Mouse (Mus musculus) adrenal gland, adult 18-20 months (tissue): Measurements from ENCODE around the gene Thoc6. TPM values are rescaled to one million over a fixed set of nuclear protein-coding genes. Genes with fewer than 3 reads are reported as not detected.
A peak's percentile ranks its signal among the peaks of the same experiment; 100 is the strongest.

Experiments
- DNase-seq, 2 experiments: peaks; one replicate each; pipeline ENCODE4 v3.0.0; 2021 to 2022; ENCODE audit warnings: low spot score in 2 of 2
- total RNA-seq, 2 experiments: library from RNA; stranded (reverse); gene quantifications; 1 replicate in 1 of 2; 2 replicates in 1 of 2; pipeline ENCODE4 v1.2.3; 2021

Thoc6 gene
- total RNA-seq, 2 experiments from 2014 or later: 23.1 to 23.3 TPM

- no peak for DNase-seq
These were observed 5.6 kb upstream of the Thoc6 start, which contains the start of gene Cldn6 for GRCm38 (mm10) chr17:23679127-23679835. Gene Cldn6, plus strand, starts transcription at chr17:23679249.

DNA sequence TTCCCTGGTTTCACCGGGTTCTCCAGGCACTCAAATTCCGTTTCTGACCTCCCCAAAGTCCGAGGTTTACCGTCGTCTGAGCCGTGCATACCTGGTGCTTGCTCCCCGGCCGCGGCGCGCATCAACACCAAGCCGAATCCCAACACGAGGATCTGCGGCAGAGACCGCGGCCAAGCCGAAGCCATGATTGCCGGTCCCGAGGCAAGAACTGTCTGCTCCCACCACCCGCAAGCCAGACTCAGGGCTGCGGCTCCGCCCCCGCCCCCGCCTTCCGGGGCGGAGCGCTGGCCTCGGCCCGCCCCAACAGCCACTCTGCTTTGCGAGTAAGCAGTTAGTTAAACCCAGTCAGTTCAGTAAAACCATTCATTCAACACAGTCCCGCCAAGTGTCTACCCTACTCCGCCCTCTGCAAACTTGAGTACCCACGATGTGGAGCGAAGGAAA is 3.6 kb upstream of the Thoc6 start, which contains the start of gene Tnfrsf12a:
Tnfrsf12a (minus strand) TSS at position 233 of the 444 bp plus-strand sequence.
- peak; percentile 86 to 88 for DNase-seq

DNA sequence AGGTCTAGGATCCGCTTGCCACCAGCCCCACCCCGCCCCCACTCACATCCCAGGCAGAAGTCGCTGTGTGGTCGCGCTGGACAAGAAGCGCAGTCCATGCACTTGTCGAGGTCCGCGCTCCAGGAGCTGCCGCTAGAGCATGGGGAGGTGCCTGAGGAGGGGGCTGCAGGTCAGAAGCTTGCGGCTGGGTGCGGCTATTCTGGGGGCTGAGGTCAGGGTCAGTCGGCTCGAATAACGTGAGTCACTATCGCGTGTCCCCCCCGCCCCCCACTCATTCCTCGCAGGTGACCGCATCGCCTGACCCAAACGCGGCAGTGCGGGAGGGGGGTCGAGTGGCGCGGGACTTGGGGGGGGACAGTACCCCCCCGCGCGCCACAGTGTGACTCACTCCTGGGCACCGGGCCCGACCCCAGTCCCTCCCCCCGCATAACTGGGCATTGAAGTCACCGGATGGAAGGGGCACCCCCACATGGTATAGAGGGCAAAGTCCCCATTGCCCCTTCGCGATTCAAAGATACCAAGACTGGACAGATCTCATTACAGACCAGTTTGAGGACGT is 2.9 kb upstream of the Thoc6 start:
- DNase-seq: peak; percentile 83 to 85

- peak; percentile 69 to 79 for DNase-seq
These were observed 2.0 kb upstream of the Thoc6 start for GRCm38 (mm10) chr17:23675564-23676281.

- DNase-seq: peak; percentile 66 to 75
These were observed 1.4 kb upstream of the Thoc6 start for GRCm38 (mm10) chr17:23675127-23675526.

GRCm38 (mm10) chr17:23674271-23674952 is 730 bp upstream of the Thoc6 start:
- peak in 1 of 2 experiments; percentile 41 for DNase-seq

GRCm38 (mm10) chr17:23672761-23673160 is 921 bp downstream of the Thoc6 start:
- DNase-seq: no peak

GRCm38 (mm10) chr17:23671519-23671918 is 2.2 kb downstream of the Thoc6 start:
- no peak for DNase-seq

DNA sequence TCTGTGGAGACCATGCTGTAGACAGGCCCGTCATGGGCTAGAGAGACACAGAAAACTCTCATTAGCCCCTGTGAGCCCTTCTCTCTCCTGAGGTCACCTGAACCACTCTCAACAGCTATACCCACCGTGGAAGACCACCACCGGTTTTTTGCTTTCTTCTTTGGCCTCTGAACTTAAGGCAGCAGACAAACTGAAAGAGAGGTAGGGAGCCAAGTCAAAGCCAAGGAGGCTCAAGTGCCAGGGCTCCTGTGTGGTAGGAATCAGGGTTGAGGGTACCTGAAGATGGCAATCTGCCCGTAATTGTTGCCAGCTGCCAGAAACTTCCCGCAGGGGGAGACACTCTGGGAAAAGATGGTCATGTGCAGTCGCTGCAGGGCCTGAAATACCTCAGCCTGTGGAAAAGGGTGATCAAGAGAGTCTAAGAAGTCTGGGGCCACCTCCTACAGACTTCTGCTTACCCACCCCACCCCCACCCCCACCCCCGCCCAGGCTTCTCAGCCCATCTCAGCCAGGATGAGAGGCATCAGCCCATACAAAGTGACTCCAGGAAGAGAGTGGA is 3.1 kb downstream of the Thoc6 start:
- DNase-seq: no peak

DNA sequence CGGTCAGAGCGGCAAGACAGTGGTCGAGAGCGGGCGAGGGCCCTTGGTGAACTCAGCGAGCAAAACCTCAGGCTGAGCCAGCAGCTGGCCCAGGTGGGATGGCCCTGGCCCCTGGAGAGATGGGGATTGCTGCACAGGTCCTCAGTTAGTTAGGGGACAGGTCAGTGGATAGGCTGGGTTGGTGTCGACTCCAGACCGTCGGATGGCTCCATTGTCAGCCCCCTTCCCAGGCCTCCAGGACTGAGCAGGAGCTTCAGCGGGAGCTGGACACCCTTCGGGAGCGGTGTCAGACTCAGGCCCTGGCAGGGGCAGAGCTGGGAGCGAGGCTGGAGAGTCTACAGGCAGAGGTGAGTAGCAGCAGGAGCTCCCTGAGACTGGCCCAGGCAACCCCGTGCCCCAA is 8.2 kb downstream of the Thoc6 start:
- no peak for DNase-seq

DNA sequence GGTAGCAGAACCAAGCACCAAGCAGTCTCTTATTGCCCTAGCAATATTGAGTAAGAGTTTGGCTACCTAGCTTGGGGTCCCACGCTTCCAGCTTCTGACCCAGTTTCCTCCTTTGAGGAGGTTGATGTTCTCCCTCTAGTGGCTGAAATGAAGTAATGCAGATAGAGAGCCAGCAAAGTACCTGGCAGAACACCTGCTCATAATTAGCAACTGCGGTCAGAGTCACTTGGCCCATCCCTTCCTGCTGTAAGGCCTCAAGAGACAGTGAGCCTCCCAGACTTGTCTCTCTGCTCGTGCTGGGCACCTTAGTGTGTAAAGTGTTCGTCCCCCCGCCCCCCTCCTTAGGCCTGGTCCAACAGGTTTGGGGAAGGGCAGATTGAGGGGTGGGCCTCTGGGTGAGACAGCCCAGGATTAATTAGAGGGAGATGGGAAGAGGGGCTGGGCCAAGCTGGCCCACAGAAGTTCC is 9.1 kb downstream of the Thoc6 start:
- DNase-seq: no peak

GRCm38 (mm10) chr17:23661526-23661925 is 12.2 kb downstream of the Thoc6 start:
- peak in 1 of 2 experiments; percentile 32 for DNase-seq

DNA sequence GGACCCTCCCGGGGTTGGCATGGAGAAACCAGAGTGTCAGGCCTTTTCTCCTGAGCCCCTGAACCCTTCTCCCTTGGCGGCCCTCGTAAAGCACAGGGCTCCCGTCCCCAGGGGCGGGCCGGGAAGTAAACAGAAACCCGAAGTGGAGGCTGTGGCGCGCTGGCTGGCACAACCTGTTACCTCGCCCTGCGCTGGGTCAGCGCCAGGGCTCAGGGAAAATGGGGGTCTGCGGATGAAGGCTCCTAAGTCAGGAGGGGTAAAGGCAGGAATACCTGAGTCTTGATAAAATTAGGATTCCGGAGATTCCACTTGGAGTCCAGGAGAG is 12.8 kb downstream of the Thoc6 start:
- DNase-seq: no peak

DNA sequence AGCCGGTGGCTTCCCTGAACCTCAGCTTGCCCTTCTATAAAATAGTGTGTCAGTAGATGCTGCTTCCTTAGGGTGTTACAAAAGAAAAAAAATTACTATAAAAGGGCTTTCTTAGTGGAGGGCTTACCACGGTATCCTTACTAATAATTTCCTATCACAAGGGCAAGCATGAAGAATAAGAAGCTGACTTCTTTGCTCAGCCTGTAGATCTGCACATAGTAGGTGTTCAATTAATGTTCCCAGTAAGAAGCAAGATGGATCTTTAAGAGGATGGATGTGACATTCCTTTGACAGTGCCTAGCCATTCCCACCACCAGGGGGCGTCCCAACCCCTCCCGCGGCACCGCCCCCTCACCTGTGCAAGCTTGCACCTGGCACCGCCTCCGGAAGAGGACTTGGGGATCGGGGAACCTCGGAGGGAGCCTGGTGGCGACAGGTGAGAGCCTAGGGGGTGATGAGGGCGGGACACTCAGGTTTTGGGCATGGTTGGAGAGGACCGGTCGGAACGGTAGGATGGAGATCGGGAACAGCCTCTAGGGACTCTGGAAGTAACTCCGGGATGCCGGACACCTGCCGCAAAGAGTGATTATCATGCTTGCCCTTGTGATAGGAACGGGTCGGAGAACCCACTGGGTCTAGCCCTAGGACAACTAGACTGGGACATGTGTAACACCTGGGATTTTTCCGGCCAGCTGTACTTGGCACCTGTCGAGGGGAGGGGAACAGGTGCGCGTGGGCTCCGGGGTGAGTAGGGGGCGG is 13.4 kb downstream of the Thoc6 start, which contains the start of gene Bicdl2:
Bicdl2 (plus strand) TSS at position 390 of the 759 bp plus-strand sequence.
- peak; percentile 47 to 65 for DNase-seq

GRCm38 (mm10) chr17:23658450-23658849 is 15.2 kb downstream of the Thoc6 start:
- no peak for DNase-seq

DNA sequence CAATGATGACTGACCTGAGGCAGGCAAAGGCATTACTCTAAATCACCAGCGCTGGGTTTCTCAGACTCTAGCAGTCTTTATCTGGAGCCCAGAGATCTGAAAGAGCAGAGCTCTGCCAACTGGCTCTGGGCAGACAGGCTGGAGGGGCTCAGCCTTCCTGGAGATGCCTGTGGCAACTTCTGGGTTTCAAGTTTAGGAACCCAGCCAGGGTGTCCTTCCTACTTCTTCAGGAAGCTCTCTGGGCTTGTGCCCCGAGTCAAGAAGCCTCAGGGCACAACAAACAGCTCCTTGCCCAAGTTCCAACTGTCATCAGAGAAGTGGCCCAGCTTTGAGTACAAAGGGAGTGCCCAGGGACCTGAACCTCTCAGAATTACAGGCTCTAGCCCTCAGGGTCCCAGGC is 19.3 kb downstream of the Thoc6 start:
- no peak for DNase-seq

DNA sequence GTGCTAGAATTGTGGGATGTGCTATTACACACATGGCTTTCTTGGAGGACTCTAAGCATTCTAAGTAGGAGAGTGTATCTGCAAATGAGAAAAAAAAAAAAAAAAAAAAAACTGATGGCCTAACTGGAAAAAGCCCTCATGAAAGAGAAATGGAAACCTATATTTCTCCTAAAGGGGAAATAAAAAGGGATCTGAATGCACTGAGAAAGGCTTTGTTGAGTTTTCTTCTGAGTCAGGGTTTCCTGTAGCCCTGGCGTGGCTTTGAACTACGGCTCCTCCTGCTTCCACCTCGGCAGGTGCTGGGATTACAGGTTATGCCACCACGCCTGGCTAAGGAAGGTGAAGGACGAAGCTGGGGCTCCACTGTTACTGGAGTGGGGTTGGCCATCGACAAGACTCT is 19.7 kb downstream of the Thoc6 start:
- DNase-seq: no peak

- no peak for DNase-seq
These were observed 20.4 kb downstream of the Thoc6 start for GRCm38 (mm10) chr17:23653324-23653723.

- DNase-seq: no peak
These were observed 22.3 kb downstream of the Thoc6 start for GRCm38 (mm10) chr17:23651363-23651762.

DNA sequence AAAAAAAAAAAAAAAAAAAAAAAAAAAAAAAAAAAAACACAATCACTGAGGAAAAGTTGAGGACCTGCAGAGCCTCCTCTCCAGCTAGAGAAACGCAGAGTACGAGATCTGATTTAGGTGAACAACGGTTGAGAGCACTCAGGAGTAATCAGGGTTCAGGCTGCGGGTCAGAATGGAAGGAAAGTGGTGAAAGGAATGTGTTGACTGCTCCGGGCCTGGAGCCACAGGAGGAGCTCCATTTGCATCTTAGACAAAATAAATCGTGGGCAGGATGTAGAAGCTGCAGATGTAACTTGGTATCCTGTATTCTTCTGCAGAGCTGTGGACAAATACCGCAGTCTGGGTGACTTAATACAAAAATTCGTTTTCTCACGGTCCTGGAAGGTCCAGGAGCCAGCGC is 27.8 kb downstream of the Thoc6 start:
- DNase-seq: no peak
